11 mouse cellular contexts compared by ENCODE assay signal in the genomic region with DNA sequence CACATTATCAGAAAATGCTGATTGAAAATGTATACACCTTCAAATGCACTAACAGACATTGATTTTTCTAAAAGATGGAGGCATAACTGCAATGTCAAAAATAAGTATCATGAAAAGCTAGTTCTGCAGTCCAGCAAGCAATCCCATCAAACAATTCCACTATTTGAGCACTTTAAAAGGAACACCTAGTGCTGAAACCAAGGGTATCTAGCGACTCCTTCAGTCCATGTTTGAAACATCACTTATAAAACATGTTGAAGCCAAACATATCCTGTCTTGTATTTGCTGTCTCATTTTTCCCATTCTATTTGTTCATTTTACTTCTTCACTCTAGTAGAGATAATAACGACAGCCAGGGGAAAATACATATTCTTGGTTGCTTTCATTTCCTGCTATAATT. TPM values are rescaled to one million over a fixed set of nuclear protein-coding genes. Genes with fewer than 3 reads are reported as not detected.
DNase-seq lines count a peak whose midpoint lies in the region; ATAC-seq and TF ChIP-seq lines count a peak whose summit lies in the region.
"Had no signal": no experiment of that assay in that cellular context is flagged by ENCODE, and none has a peak within 500 bp of the region (broad histone marks: within the 10 kb centered on the region; RNA-seq: fewer than 3 reads in every experiment).

No protein-coding gene starts in this region.

- H3K36me3 ChIP-seq in hindbrain, embryonic 13.5 days = no peaks in the 10 kb centered on the region
- H3K36me3 ChIP-seq in stomach, postnatal 0 days (ENCODE audit: control insufficient read depth, insufficient read depth, low read length) = no peaks in the 10 kb centered on the region
- no peaks in the 10 kb centered on the region for H3K36me3 ChIP-seq in kidney, embryonic 14.5 days (ENCODE audit: control insufficient read depth, insufficient read depth, low read length)
- H3K36me3 ChIP-seq: heart, embryonic 15.5 days had no signal

- H3K27ac ChIP-seq in cerebellum, adult 2 months (ENCODE audit: insufficient read depth, low read length) = no peak overlapping the region
- no peak overlapping the region for H3K27ac ChIP-seq in hindbrain, embryonic 13.5 days
- H3K27ac ChIP-seq in stomach, postnatal 0 days (replicated peaks) = no peak overlapping the region
- H3K27ac ChIP-seq in kidney, embryonic 14.5 days (ENCODE audit: low read depth, low read length) = no peak overlapping the region
- H3K27ac ChIP-seq: heart, embryonic 15.5 days had no signal

- H3K4me2 ChIP-seq in hindbrain, embryonic 13.5 days = peak overlapping the region; percentile 49
- H3K4me2 ChIP-seq in stomach, postnatal 0 days (replicated peaks; ENCODE audit: low read depth) = no peak overlapping the region
- no peak overlapping the region for H3K4me2 ChIP-seq in kidney, embryonic 14.5 days (replicated peaks; ENCODE audit: low read depth, low read length)
- H3K4me2 ChIP-seq: heart, embryonic 15.5 days had no signal

- intact Hi-C loops in left cerebral cortex, postnatal 25 days (cut with DNase I) = loop anchor here (5.0 to 10.0 kb wide), 3 partner anchors 412 to 587 kb away; no protein-coding TSS in a partner anchor
- intact Hi-C loops in left cerebral cortex, postnatal 36 days (cut with DNase I) = loop anchor here (10.0 kb wide), 1 partner anchor 410 kb away; no protein-coding TSS in a partner anchor

- TF ChIP-seq CTCF in cerebellum, adult 2 months (IDR thresholded peaks at IDR 0.05; ENCODE audit: borderline replicate concordance, insufficient read depth, low read depth, low read length) = peak; percentile 33; the same call in 1 of the 2 replicates
- peak; percentile 57 for TF ChIP-seq CTCF in stomach, postnatal 0 days (IDR thresholded peaks at IDR 0.05; ENCODE audit: low read depth)

- H3K4me1 ChIP-seq in cerebellum, adult 2 months (ENCODE audit: control insufficient read depth, insufficient read depth, low read length) = peaks cover 3% of the 10 kb centered on the region
- peaks cover 43% of the 10 kb centered on the region for H3K4me1 ChIP-seq in hindbrain, embryonic 13.5 days (replicated peaks)
- no peaks in the 10 kb centered on the region for H3K4me1 ChIP-seq in stomach, postnatal 0 days (replicated peaks; ENCODE audit: control insufficient read depth, insufficient read depth)
- no peaks in the 10 kb centered on the region for H3K4me1 ChIP-seq in kidney, embryonic 14.5 days (ENCODE audit: control insufficient read depth, insufficient read depth, low read length)

- peak in 1 of 2 experiments; percentile 77 for DNase-seq in cerebellum, adult 2 months
- no peak for DNase-seq in cerebellum, adult 11-12 months
- DNase-seq in left cerebral cortex, postnatal 25 days (ENCODE audit: low spot score in 2 of 2) = peak; percentile 28 to 70
- DNase-seq in left cerebral cortex, postnatal 36 days (ENCODE audit: low spot score in 2 of 2) = no peak
- no peak for DNase-seq in stomach, postnatal 0 days (ENCODE audit: low spot score)
- DNase-seq in T-cell, adult 2 months (ENCODE audit: low spot score) = no peak
- DNase-seq: kidney, postnatal 36 days; lung, postnatal 14 days had no signal

- peak overlapping the region; percentile 68 for H3K4me3 ChIP-seq in cerebellum, adult 2 months (replicated peaks; ENCODE audit: insufficient read depth, low read depth, low read length)
- H3K4me3 ChIP-seq in hindbrain, embryonic 13.5 days = peak overlapping the region; percentile 34
- H3K4me3 ChIP-seq in stomach, postnatal 0 days (ENCODE audit: low read depth, low read length) = no peak overlapping the region
- H3K4me3 ChIP-seq in kidney, embryonic 14.5 days (ENCODE audit: low read length) = no peak overlapping the region
- H3K4me3 ChIP-seq: heart, embryonic 15.5 days had no signal

- no peak for ATAC-seq in hindbrain, embryonic 13.5 days (ENCODE audit: low FRiP score)
- ATAC-seq in stomach, postnatal 0 days (ENCODE audit: low FRiP score, low TSS enrichment) = no peak
- no peak for ATAC-seq in kidney, embryonic 14.5 days (ENCODE audit: low FRiP score, low TSS enrichment)

- TF ChIP-seq POLR2A in cerebellum, adult 2 months (IDR thresholded peaks at IDR 0.05; ENCODE audit: borderline replicate concordance, insufficient read depth, low read length) = no peak

- WGBS in cerebellum, adult 2 months = 5% methylated on average over 2 of the region's 2 CpGs
- WGBS in hindbrain, embryonic 13.5 days = 14% methylated on average over 2 of the region's 2 CpGs
- WGBS in stomach, postnatal 0 days = 16% methylated on average over 2 of the region's 2 CpGs
- 9% methylated on average over 2 of the region's 2 CpGs for WGBS in kidney, embryonic 14.5 days

- TF ChIP-seq EP300 in stomach, postnatal 0 days (optimal IDR thresholded peaks at IDR 0.05) = no peak

- no peaks in the 10 kb centered on the region for H3K27me3 ChIP-seq in cerebellum, adult 2 months (ENCODE audit: control insufficient read depth, insufficient read depth, low read length)
- no peaks in the 10 kb centered on the region for H3K27me3 ChIP-seq in hindbrain, embryonic 13.5 days
- no peaks in the 10 kb centered on the region for H3K27me3 ChIP-seq in stomach, postnatal 0 days (ENCODE audit: control insufficient read depth, insufficient read depth, low read length)
- H3K27me3 ChIP-seq in kidney, embryonic 14.5 days (ENCODE audit: control insufficient read depth, insufficient read depth, low read length) = peaks cover 17% of the 10 kb centered on the region; the same call in 1 of the 2 replicates

- no peaks in the 10 kb centered on the region for H3K9me3 ChIP-seq in hindbrain, embryonic 13.5 days
- H3K9me3 ChIP-seq in stomach, postnatal 0 days (ENCODE audit: control insufficient read depth, low read length) = no peaks in the 10 kb centered on the region
- no peaks in the 10 kb centered on the region for H3K9me3 ChIP-seq in kidney, embryonic 14.5 days (ENCODE audit: control insufficient read depth, low read length)
- H3K9me3 ChIP-seq: heart, embryonic 15.5 days had no signal

- H3K9ac ChIP-seq in hindbrain, embryonic 13.5 days = peak overlapping the region; percentile 53; the same call in 1 of the 2 replicates
- H3K9ac ChIP-seq in stomach, postnatal 0 days (ENCODE audit: low read length) = no peak overlapping the region
- no peak overlapping the region for H3K9ac ChIP-seq in kidney, embryonic 14.5 days (ENCODE audit: low read depth, low read length)
- H3K9ac ChIP-seq: heart, embryonic 15.5 days had no signal

RNA-seq across cellular contexts. Expression of a gene that starts 3.7 kb away (rescaled TPM):
- 48.5 and 60.7 TPM in 2 replicates for polyA plus RNA-seq in cerebellum, adult 2 months (2012; rRNA removed)
- 10 to 100 TPM; 70.5 to 80.2 TPM for total RNA-seq in left cerebral cortex, postnatal 25 days (2021)
- 10 to 100 TPM; 57.3 to 76.4 TPM for total RNA-seq in left cerebral cortex, postnatal 36 days (2021)
- polyA plus RNA-seq in hindbrain, embryonic 13.5 days (2015; fragmentation: Nextera tagmentation; extraction: Ambion mirVana) = 30.5 and 32.2 TPM in 2 replicates
- polyA plus RNA-seq in stomach, postnatal 0 days (2015; fragmentation: Nextera tagmentation; extraction: Ambion mirVana) = 1.1 and 1.3 TPM in 2 replicates
- polyA plus RNA-seq in kidney, embryonic 14.5 days (2014; fragmentation: Nextera tagmentation; extraction: Ambion mirVana) = 5.0 and 6.5 TPM in 2 replicates

Comparison
In these comparisons a context has a peak if more than half of its experiments do, and no peak if none do; other contexts are left out.
1. DNase-seq: peak in left cerebral cortex, postnatal 25 days (2 of 2); none in cerebellum, adult 11-12 months (single experiment), left cerebral cortex, postnatal 36 days (0 of 2), stomach, postnatal 0 days (single experiment) and T-cell, adult 2 months (single experiment).
2. H3K4me3 ChIP-seq: peak in cerebellum, adult 2 months (single experiment) and hindbrain, embryonic 13.5 days (single experiment); none in stomach, postnatal 0 days (single experiment) and kidney, embryonic 14.5 days (single experiment).